ENCODE assay signal across 15 mouse cellular contexts in genomic region chr12:108856186-108856585, GRCm38 (mm10).
"Had no signal": no experiment of that assay in that cellular context is flagged by ENCODE, and none has a peak within 500 bp of the region (broad histone marks: within the 10 kb centered on the region; RNA-seq: fewer than 3 reads in every experiment).

No protein-coding gene starts in this region.

- DNase-seq: kidney, adult 2 months; kidney, postnatal 14 days; left cerebral cortex, postnatal 4 days; lung, embryonic 14.5 days; lung, postnatal 10 days; lung, postnatal 4 days; midbrain, embryonic 14.5 days; right cerebral cortex, postnatal 14 days; thymus, postnatal 4 days had no signal

- H3K4me3 ChIP-seq: kidney, embryonic 15.5 days; limb, embryonic 15.5 days; midbrain, embryonic 10.5 days; neural tube, embryonic 13.5 days; stomach, embryonic 15.5 days had no signal

- H3K9ac ChIP-seq: kidney, embryonic 15.5 days; limb, embryonic 15.5 days; lung, embryonic 14.5 days; neural tube, embryonic 13.5 days; stomach, embryonic 15.5 days had no signal

- ATAC-seq: inflammation-experienced regulatory T-cells, adult 6 months had no signal

- H3K4me2 ChIP-seq: kidney, embryonic 15.5 days; limb, embryonic 15.5 days; lung, embryonic 14.5 days; neural tube, embryonic 13.5 days; stomach, embryonic 15.5 days had no signal

- H3K27ac ChIP-seq: limb, embryonic 15.5 days; midbrain, embryonic 10.5 days; neural tube, embryonic 13.5 days had no signal

- H3K27me3 ChIP-seq: kidney, embryonic 15.5 days; limb, embryonic 15.5 days; neural tube, embryonic 13.5 days; stomach, embryonic 15.5 days had no signal

- H3K4me1 ChIP-seq: limb, embryonic 15.5 days; midbrain, embryonic 10.5 days; neural tube, embryonic 13.5 days had no signal

- H3K9me3 ChIP-seq: kidney, embryonic 15.5 days; limb, embryonic 15.5 days; midbrain, embryonic 10.5 days; neural tube, embryonic 13.5 days; stomach, embryonic 15.5 days had no signal
